Mouse (Mus musculus): Measurements from ENCODE around the gene Mtus2.

DNA sequence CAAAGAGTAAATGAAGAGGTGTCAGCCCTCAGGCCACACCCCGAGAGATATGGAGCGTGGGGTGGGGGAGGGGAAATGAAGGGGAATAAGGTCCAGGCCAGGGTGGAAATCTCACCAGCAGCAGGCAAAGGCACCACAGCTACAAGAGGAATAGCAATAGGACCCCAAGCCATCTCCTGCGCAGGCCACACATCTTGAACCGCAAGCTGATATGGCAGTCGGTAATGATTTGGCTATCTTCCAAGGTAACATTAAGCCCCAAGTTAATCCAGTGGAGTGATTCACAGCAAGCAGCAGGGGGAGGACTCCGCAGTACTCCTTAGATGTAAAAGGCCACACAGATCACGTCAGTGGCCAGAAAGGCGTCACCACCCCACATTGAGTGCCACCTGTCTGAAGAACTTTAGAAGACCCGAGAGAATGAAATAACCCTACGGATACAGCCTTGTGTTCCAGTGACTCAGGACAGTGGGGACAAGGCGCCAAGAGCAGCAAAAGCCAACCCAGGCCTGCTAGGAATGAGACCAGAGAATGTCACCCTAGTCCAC, 374.2 kb downstream of the Mtus2 start:
- TF ChIP-seq CHD2 (IDR thresholded peaks at IDR 0.05; ENCODE audit: low read depth, low read length) (no peak), MAFK (IDR thresholded peaks at IDR 0.05; ENCODE audit: insufficient read depth, low read depth, low read length) (no peak), ZC3H11A (IDR thresholded peaks at IDR 0.05; ENCODE audit: borderline replicate concordance, low read depth, low read length) (no peak)
